Mouse (Mus musculus): Measurements from ENCODE around the gene Srd5a1. TPM values are rescaled to one million over a fixed set of nuclear protein-coding genes. Genes with fewer than 3 reads are reported as not detected.
A peak's percentile ranks its signal among the peaks of the same experiment; 100 is the strongest.
"Not testable (repeated sequence)": the region's sequence is repeated elsewhere in the genome, so short reads cannot be mapped to it uniquely, and the experiment has no call there.

Gene Srd5a1
- total RNA-seq (2022): 10 to 100 TPM in 3 of 4 experiments, 1 to 10 TPM in 1; 8.2 to 24.0 (median 13.0) TPM

GRCm38 (mm10) chr13:69611398-69612174, at the start of gene Srd5a1:
Srd5a1 (minus strand) TSS chr13:69611442.
- peak; percentile 99 for DNase-seq

- DNase-seq: no peak
Measured at GRCm38 (mm10) chr13:69654508-69654907, 43.3 kb upstream of the Srd5a1 start.

- DNase-seq: no peak
Measured at GRCm38 (mm10) chr13:69646481-69646880, 35.2 kb upstream of the Srd5a1 start.

- no peak for DNase-seq
Measured at GRCm38 (mm10) chr13:69645694-69646423, 34.6 kb upstream of the Srd5a1 start.

GRCm38 (mm10) chr13:69644427-69645166, 33.4 kb upstream of the Srd5a1 start:
- no peak for DNase-seq

GRCm38 (mm10) chr13:69643937-69644336, 32.7 kb upstream of the Srd5a1 start:
- no peak for DNase-seq

- DNase-seq: no peak
Measured at GRCm38 (mm10) chr13:69642656-69643216, 31.5 kb upstream of the Srd5a1 start.

GRCm38 (mm10) chr13:69641017-69641416, 29.8 kb upstream of the Srd5a1 start:
- no peak for DNase-seq

- no peak for DNase-seq
Measured at GRCm38 (mm10) chr13:69640541-69640940, 29.3 kb upstream of the Srd5a1 start.

- no peak for DNase-seq
Measured at GRCm38 (mm10) chr13:69640126-69640525, 28.9 kb upstream of the Srd5a1 start.

GRCm38 (mm10) chr13:69639251-69639650, 28.0 kb upstream of the Srd5a1 start:
- DNase-seq: no peak

- DNase-seq: no peak
Measured at GRCm38 (mm10) chr13:69638108-69638626, 26.9 kb upstream of the Srd5a1 start.

- DNase-seq: no peak
Measured at GRCm38 (mm10) chr13:69637657-69638056, 26.4 kb upstream of the Srd5a1 start.

GRCm38 (mm10) chr13:69636816-69637215, 25.6 kb upstream of the Srd5a1 start:
- DNase-seq: no peak

GRCm38 (mm10) chr13:69636375-69636774, 25.1 kb upstream of the Srd5a1 start:
- no peak for DNase-seq

- DNase-seq: not testable (repeated sequence)
Measured at GRCm38 (mm10) chr13:69635836-69636235, 24.6 kb upstream of the Srd5a1 start.

GRCm38 (mm10) chr13:69633988-69634387, 22.7 kb upstream of the Srd5a1 start:
- no peak for DNase-seq

GRCm38 (mm10) chr13:69633551-69633950, 22.3 kb upstream of the Srd5a1 start:
- DNase-seq: no peak

- no peak for DNase-seq
Measured at GRCm38 (mm10) chr13:69631659-69632058, 20.4 kb upstream of the Srd5a1 start.

- no peak for DNase-seq
Measured at GRCm38 (mm10) chr13:69631111-69631510, 19.9 kb upstream of the Srd5a1 start.

GRCm38 (mm10) chr13:69630576-69630975, 19.3 kb upstream of the Srd5a1 start:
- no peak for DNase-seq

- no peak for DNase-seq
Measured at GRCm38 (mm10) chr13:69627941-69628340, 16.7 kb upstream of the Srd5a1 start.

Data from adrenal gland, adult 8-10 months (tissue).